Mouse (Mus musculus): Measurements from ENCODE around the gene Rexo4. TPM values are rescaled to one million over a fixed set of nuclear protein-coding genes. Genes with fewer than 3 reads are reported as not detected.
A peak's percentile ranks its signal among the peaks of the same experiment; 100 is the strongest.

Gene Rexo4
- polyA plus RNA-seq, 1 experiment from 2014 or later: 32.6 TPM

DNA sequence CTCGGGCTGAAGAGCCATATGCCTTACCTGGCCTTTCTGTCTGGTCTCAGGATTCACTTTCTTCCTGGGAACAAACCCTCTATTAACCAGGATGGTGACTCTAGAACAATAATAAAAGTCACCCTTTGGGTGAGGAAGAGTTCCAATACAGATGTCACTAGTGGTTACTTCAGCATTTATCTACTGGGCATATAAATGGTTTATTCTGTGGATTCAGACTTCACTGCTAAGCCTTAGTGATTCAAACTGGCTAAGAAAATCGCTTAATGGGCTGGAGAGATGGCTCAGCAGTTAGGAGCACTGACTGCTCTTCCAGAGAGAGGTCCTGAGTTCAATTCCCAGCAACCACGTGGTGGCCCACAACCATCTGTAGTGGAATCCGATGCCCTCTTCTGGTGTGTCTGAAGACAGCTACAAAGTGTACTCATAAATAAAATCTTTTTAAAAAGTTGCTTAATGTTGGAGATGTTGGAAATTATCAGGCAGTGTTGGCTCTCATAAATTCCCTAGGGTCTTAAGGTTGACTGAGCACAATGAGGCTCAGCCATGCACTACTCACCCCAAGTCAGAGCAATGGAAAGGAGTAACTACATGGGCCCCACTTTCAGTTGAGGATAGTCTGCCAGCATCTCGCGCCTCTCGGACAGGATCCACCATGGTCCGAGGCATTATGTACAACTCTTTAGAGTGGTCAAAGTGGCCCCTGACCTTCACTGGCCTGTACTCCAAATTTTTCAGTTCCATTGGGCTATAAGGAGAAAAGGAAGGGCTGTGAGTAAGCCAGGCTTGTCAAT is 49.8 kb downstream of the Rexo4 start:
- H3K4me1 ChIP-seq (replicated peaks; ENCODE audit: control insufficient read depth, insufficient read depth, low read length): peaks cover 35% of the 10 kb centered on the region
- H3K4me2 ChIP-seq (replicated peaks): no peak overlapping the region

DNA sequence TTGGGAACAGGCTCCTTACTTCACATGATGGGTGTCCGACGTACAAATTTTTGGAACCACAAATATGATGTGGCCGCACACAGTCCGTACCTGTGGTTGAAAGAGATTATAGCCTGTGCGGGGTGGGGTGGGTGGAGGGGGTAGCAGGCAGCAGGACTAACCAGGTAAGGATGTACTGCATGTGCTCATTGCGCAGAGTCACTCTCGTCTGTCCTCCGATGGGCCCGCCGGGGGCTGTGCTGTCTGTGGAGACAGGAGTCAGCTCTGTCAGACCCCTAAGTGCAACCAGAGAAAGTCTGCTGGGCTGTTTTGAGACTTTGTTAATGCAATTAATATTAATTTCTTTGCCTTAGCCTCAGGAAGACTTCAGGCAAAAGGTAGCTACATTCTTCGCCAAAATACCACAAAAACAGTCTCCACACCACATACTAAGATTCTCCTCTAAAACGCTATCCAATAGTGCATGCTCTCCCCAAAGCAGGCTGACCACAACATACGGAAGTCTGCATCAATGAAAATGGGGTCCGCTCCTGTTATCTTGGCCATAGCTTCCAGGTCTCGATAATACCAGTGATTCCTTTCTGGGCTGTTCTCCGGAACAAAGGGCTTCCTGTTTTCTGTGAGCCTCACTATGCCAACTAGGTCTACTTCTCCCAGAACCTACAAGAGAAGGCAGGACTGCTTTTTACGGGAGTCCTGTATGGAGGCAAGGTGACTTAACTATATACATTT is 50.6 kb downstream of the Rexo4 start:
- Histone ChIP-seq H3K4me1 (replicated peaks; ENCODE audit: control insufficient read depth, insufficient read depth, low read length) (peaks cover 43% of the 10 kb centered on the region), H3K27me3 (ENCODE audit: control insufficient read depth, insufficient read depth, low read length) (no peaks in the 10 kb centered on the region), H3K4me2 (replicated peaks) (no peak overlapping the region), H3K27ac (no peak overlapping the region), H3K9me3 (ENCODE audit: control insufficient read depth, low read length) (no peaks in the 10 kb centered on the region), H3K4me3 (replicated peaks; ENCODE audit: low read length) (no peak overlapping the region), H3K36me3 (replicated peaks; ENCODE audit: control insufficient read depth, insufficient read depth) (peaks cover 45% of the 10 kb centered on the region), H3K9ac (no peak overlapping the region)
- WGBS: 90% methylated on average over 17 of the region's 17 CpGs
- ATAC-seq (ENCODE audit: low FRiP score) (no peak), DNase-seq (ENCODE audit: low spot score) (no peak)

More for the DNA sequence above, 49.8 kb downstream of the Rexo4 start:
- no peak for ATAC-seq (ENCODE audit: low FRiP score)
- no peak overlapping the region for H3K9ac ChIP-seq
- WGBS: 64% methylated on average over 8 of the region's 8 CpGs
- no peak overlapping the region for H3K4me3 ChIP-seq (replicated peaks; ENCODE audit: low read length)
- H3K9me3 ChIP-seq (ENCODE audit: control insufficient read depth, low read length): no peaks in the 10 kb centered on the region
- no peaks in the 10 kb centered on the region for H3K27me3 ChIP-seq (ENCODE audit: control insufficient read depth, insufficient read depth, low read length)
- DNase-seq (ENCODE audit: low spot score): no peak
- H3K27ac ChIP-seq: no peak overlapping the region
- peaks cover 51% of the 10 kb centered on the region for H3K36me3 ChIP-seq (replicated peaks; ENCODE audit: control insufficient read depth, insufficient read depth)

DNA sequence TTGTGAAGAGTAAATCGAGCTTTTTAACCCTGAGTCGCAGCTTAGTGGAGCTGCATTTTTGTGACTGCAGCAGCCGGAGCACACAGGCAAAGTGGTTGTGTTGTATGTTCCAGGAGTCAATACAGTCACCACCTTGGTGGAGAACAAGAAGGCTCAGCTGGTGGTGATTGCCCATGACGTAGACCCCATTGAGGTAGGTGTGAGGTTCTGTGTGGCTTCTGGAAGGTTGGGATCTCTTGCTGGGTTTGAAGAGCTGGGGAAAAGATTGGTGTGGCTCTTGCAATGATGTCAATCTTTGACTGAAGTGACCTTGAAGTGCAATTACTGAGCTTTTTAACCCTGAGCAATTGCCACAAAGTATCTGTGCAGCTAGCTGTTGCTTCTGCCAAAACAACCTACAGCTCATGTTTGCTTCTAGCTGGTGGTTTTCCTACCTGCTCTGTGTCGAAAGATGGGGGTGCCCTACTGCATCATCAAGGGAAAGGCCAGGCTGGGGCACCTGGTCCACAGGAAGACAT is 51.9 kb downstream of the Rexo4 start:
- peak overlapping the region; percentile 91 for H3K9ac ChIP-seq
- peak overlapping the region; percentile 78 for H3K4me3 ChIP-seq (replicated peaks; ENCODE audit: low read length)
- ATAC-seq (ENCODE audit: low FRiP score): no peak
- H3K9me3 ChIP-seq (ENCODE audit: control insufficient read depth, low read length): no peaks in the 10 kb centered on the region
- 72% methylated on average over 5 of the region's 5 CpGs for WGBS
- no peak for DNase-seq (ENCODE audit: low spot score)
- H3K36me3 ChIP-seq (replicated peaks; ENCODE audit: control insufficient read depth, insufficient read depth): peaks cover 48% of the 10 kb centered on the region
- H3K4me2 ChIP-seq (replicated peaks): peak overlapping the region; percentile 100
- H3K4me1 ChIP-seq (replicated peaks; ENCODE audit: control insufficient read depth, insufficient read depth, low read length): peaks cover 46% of the 10 kb centered on the region
- no peak overlapping the region for H3K27ac ChIP-seq
- H3K27me3 ChIP-seq (ENCODE audit: control insufficient read depth, insufficient read depth, low read length): no peaks in the 10 kb centered on the region

DNA sequence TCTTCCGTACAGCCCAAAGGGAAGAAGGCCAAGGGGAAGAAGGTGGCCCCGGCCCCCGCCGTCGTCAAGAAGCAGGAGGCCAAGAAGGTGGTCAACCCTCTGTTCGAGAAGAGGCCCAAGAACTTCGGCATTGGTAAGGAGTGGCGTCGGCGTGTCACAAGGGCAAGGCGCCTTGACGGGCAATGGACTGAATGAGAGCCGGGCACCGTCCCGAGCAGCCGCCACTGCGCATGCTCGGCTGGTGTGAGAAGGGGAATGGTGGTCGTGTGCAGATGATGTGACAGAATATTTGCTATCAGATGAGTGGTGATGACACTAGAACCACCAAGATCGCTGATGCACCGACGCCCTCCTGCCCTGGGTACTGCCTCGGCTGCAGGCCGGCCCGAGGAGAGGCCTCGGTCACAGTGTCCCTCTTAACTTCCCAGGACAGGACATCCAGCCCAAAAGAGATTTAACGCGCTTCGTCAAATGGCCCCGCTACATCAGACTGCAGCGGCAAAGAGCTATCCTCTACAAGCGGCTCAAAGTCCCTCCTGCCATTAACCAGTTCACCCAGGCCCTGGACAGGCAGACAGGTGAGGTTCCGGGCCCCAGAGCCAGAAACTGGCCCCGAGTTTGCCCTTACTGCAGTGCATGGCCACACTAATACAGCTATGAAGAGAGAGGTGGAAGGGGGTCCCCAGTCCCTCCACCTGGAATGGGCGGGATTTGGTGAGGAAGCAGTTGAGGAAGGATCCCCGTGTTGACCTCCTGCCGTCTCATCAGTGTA is 53.0 kb downstream of the Rexo4 start:
- Histone ChIP-seq H3K4me1 (replicated peaks; ENCODE audit: control insufficient read depth, insufficient read depth, low read length) (peaks cover 39% of the 10 kb centered on the region), H3K4me3 (replicated peaks; ENCODE audit: low read length) (peak overlapping the region; percentile 78), H3K27ac (peak overlapping the region; percentile 91), H3K4me2 (replicated peaks) (peak overlapping the region; percentile 100), H3K9me3 (ENCODE audit: control insufficient read depth, low read length) (no peaks in the 10 kb centered on the region), H3K9ac (peak overlapping the region; percentile 91), H3K36me3 (replicated peaks; ENCODE audit: control insufficient read depth, insufficient read depth) (peaks cover 59% of the 10 kb centered on the region), H3K27me3 (ENCODE audit: control insufficient read depth, insufficient read depth, low read length) (no peaks in the 10 kb centered on the region)
- peak; percentile 72 for DNase-seq (ENCODE audit: low spot score)
- peak; percentile 51 for ATAC-seq (ENCODE audit: low FRiP score)
- 2% methylated on average over 33 of the region's 37 CpGs for WGBS

DNA sequence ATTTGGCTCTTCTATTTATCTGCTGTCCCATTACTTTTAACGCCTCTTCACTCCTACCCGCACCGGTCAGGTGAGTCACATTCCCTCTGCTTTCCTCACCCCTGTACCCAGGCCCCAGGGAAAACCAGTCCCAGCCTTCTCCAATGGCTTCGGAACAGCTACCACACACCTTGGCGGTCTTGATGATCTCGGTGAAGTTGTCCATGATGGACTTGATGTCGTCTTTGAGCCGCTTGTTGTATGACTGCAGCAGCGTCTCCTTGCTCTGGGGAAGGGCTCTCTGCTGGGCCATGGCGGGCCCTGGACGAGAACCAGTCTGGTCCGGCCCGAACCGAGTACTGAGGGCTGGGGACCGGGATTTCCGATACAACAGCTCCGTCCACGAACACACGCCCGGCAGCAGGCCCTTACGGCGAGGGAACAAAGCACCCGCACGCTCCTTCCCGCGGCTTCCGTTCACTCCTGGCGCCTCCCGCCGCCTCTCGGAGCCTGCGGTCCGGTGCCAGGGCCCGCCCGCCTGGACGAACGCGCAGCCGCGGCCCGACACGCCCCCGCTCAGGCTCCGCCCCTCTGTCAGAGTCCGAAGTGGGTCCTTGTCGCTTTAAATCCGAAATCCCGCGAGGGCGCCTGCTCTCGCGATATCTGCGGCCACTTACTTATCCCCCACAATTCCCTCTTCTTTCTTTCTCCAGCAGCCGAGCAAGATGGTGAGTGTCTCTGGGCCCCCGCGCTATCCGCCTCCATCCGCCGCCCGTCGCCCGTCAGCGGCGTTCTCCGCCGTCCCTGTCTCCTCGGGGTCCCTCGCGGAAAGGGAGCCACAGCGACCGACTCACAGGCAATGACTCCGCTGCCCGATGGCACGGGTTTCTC is 53.8 kb downstream of the Rexo4 start, which contains the start of the genes Med22 and Rpl7a:
Med22 (minus strand) TSS at position 554 of the 870 bp plus-strand sequence.
Rpl7a (plus strand) TSS at position 641 of the 870 bp plus-strand sequence.
- H3K4me1 ChIP-seq (replicated peaks; ENCODE audit: control insufficient read depth, insufficient read depth, low read length): peaks cover 35% of the 10 kb centered on the region
- WGBS: under 1% methylated on average over 69 of the region's 74 CpGs
- H3K27ac ChIP-seq: peak within 1 kb of the TSS; percentile 91
- DNase-seq (ENCODE audit: low spot score) (peak; percentile 100), ATAC-seq (ENCODE audit: low FRiP score) (peak; percentile 91)
- peak within 1 kb of the TSS; percentile 91 for H3K9ac ChIP-seq
- H3K4me3 ChIP-seq (replicated peaks; ENCODE audit: low read length): peak within 1 kb of the TSS; percentile 78
- H3K36me3 ChIP-seq (replicated peaks; ENCODE audit: control insufficient read depth, insufficient read depth): peaks cover 67% of the 10 kb centered on the region
- H3K4me2 ChIP-seq (replicated peaks): peak within 1 kb of the TSS; percentile 100
- H3K27me3 ChIP-seq (ENCODE audit: control insufficient read depth, insufficient read depth, low read length): no peaks in the 10 kb centered on the region
- no peaks in the 10 kb centered on the region for H3K9me3 ChIP-seq (ENCODE audit: control insufficient read depth, low read length)

- H3K27ac ChIP-seq: no peak overlapping the region
- no peaks in the 10 kb centered on the region for H3K27me3 ChIP-seq (ENCODE audit: control insufficient read depth, insufficient read depth, low read length)
- H3K9ac ChIP-seq: peak overlapping the region; percentile 84
- peak overlapping the region; percentile 78 for H3K4me2 ChIP-seq (replicated peaks)
- peak overlapping the region; percentile 78 for H3K4me3 ChIP-seq (replicated peaks; ENCODE audit: low read length)
- DNase-seq (ENCODE audit: low spot score) (no peak), ATAC-seq (ENCODE audit: low FRiP score) (no peak)
- H3K36me3 ChIP-seq (replicated peaks; ENCODE audit: control insufficient read depth, insufficient read depth): peaks cover 72% of the 10 kb centered on the region
- H3K4me1 ChIP-seq (replicated peaks; ENCODE audit: control insufficient read depth, insufficient read depth, low read length): peaks cover 31% of the 10 kb centered on the region
- H3K9me3 ChIP-seq (ENCODE audit: control insufficient read depth, low read length): no peaks in the 10 kb centered on the region
Measured at GRCm38 (mm10) chr2:26909387-26909784, 54.8 kb downstream of the Rexo4 start.

- Histone ChIP-seq H3K36me3 (replicated peaks; ENCODE audit: control insufficient read depth, insufficient read depth) (peaks cover 67% of the 10 kb centered on the region), H3K4me1 (replicated peaks; ENCODE audit: control insufficient read depth, insufficient read depth, low read length) (peaks cover 33% of the 10 kb centered on the region), H3K9me3 (ENCODE audit: control insufficient read depth, low read length) (no peaks in the 10 kb centered on the region), H3K27me3 (ENCODE audit: control insufficient read depth, insufficient read depth, low read length) (no peaks in the 10 kb centered on the region), H3K4me2 (replicated peaks) (peak overlapping the region; percentile 78), H3K27ac (no peak overlapping the region), H3K4me3 (replicated peaks; ENCODE audit: low read length) (peak overlapping the region; percentile 78), H3K9ac (peak overlapping the region; percentile 84)
- ATAC-seq (ENCODE audit: low FRiP score): no peak
- no peak for DNase-seq (ENCODE audit: low spot score)
- 90% methylated on average over 18 of the region's 18 CpGs for WGBS
Measured at GRCm38 (mm10) chr2:26908710-26909386, 55.3 kb downstream of the Rexo4 start.

GRCm38 (mm10) chr2:26907109-26907508 is 57.1 kb downstream of the Rexo4 start:
- H3K4me1 ChIP-seq (replicated peaks; ENCODE audit: control insufficient read depth, insufficient read depth, low read length): peaks cover 38% of the 10 kb centered on the region

More at GRCm38 (mm10) chr2:26907109-26907508, 57.1 kb downstream of the Rexo4 start:
- Histone ChIP-seq H3K9me3 (ENCODE audit: control insufficient read depth, low read length) (no peaks in the 10 kb centered on the region), H3K9ac (no peak overlapping the region), H3K4me3 (replicated peaks; ENCODE audit: low read length) (no peak overlapping the region), H3K4me2 (replicated peaks) (no peak overlapping the region), H3K36me3 (replicated peaks; ENCODE audit: control insufficient read depth, insufficient read depth) (peaks cover 50% of the 10 kb centered on the region), H3K27ac (no peak overlapping the region), H3K27me3 (ENCODE audit: control insufficient read depth, insufficient read depth, low read length) (no peaks in the 10 kb centered on the region)
- no peak for DNase-seq (ENCODE audit: low spot score)
- WGBS: 62% methylated on average over 4 of the region's 4 CpGs
- no peak for ATAC-seq (ENCODE audit: low FRiP score)

Measured in hindbrain, embryonic 14.5 days (tissue).